Mouse (Mus musculus) small intestine, adult 2 months (tissue): Measurements from ENCODE around the gene Tnfaip8l2.

Experiments used
- CTCF ChIP-seq: fragments of 200-500 bp; IDR thresholded peaks from 2 replicates; pipeline ENCODE4 v1.5.1; 2012; ENCODE audit warnings: low read depth, mild to moderate bottlenecking, control low read depth, inconsistent platforms, low read length, moderate library complexity, mixed read lengths; ENCODE audit not compliant: insufficient replicate concordance, insufficient read length; ENCODE audit errors: extremely low read depth
- POLR2A ChIP-seq: fragments of 200-500 bp; IDR thresholded peaks from 2 replicates; pipeline ENCODE4 v1.6.1; 2012; ENCODE audit warnings: low read depth, mild to moderate bottlenecking, control low read depth, inconsistent platforms, low read length, moderate library complexity

DNA sequence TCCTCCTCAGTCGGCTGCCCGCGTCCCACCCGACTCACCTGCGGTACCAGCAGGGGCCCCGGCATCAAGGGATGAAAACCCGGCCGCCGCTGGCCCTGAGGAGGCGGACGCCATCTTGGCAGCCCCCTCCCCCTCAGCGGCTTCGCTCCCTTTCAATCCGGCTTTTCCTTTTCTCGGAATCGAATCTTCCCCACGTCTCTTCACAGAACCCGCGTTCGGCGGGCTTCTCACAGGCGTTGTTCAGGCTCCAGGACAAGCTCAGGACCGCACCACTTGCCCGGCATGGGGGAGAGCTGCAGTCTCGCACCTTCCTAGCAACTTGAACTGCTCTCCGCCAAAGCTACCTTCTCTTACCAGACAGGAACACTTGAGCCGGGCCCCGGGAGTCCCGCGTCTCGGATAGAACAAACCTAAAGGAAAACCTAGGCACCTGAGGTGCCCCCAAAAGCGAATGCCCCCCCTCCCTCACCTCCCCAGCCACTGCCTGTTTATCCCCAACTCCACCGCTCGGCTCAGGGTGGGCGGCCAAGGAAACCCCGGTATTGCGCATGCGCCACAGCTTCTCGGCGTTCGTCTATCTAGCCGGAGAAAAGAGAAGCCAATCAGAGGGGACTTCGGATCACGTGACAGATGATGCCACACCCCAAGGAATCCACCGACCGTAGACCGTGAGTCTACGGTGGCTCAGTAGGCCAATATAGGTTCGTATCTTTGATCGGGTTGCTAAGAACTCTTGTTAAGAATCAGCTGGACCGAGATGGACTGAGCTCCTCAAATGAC, 35.6 kb downstream of the Tnfaip8l2 start, which contains the start of gene Pip5k1a:
- TF ChIP-seq POLR2A (peak; percentile 69; the same call in 1 of the 2 replicates), CTCF (no peak)
